Mouse (Mus musculus) brown adipose tissue, adult 24 weeks (tissue): ENCODE results near the gene Sirt6. TPM values are rescaled to one million over a fixed set of nuclear protein-coding genes. Genes with fewer than 3 reads are reported as not detected.
"Not testable (repeated sequence)": the region's sequence is repeated elsewhere in the genome, so short reads cannot be mapped to it uniquely, and the experiment has no call there.

ENCODE experiments used
- H3K27ac ChIP-seq: fragments of 200-500 bp; replicated peaks from 2 replicates; pipeline ENCODE4 v1.5.1; 2012; ENCODE audit warnings: low read depth, mild to moderate bottlenecking, low read length
- H3K4me1 ChIP-seq: fragments of 200-500 bp; 2 replicates; pipeline ENCODE4 v1.6.1; 2012; ENCODE audit warnings: low read length, mixed read lengths; ENCODE audit not compliant: control insufficient read depth, insufficient read depth, insufficient read length
- H3K4me3 ChIP-seq: fragments of 200-500 bp; 2 replicates; pipeline ENCODE4 v1.5.1; 2012; ENCODE audit warnings: low read depth, mild to moderate bottlenecking, low read length, moderate library complexity; ENCODE audit not compliant: insufficient read depth
- polyA plus RNA-seq: library from polyadenylated mRNA; stranded (reverse); fragments of >200 nt; gene quantifications from 2 replicates; pipeline ENCODE4 v1.2.4, GENCODE M21; 2012; ENCODE audit not compliant: missing spikeins, insufficient read depth, insufficient read length

Gene Sirt6
- 3.2 and 4.5 TPM in 2 replicates for polyA plus RNA-seq

GRCm38 (mm10) chr10:81626994-81627835 lies at the start of gene Sirt6:
TSS of gene Sirt6 (minus strand) at chr10:81627797.
- Histone ChIP-seq H3K4me1 (peaks cover 7% of the 10 kb centered on the region), H3K4me3 (peak within 1 kb of the TSS; percentile 89)

DNA sequence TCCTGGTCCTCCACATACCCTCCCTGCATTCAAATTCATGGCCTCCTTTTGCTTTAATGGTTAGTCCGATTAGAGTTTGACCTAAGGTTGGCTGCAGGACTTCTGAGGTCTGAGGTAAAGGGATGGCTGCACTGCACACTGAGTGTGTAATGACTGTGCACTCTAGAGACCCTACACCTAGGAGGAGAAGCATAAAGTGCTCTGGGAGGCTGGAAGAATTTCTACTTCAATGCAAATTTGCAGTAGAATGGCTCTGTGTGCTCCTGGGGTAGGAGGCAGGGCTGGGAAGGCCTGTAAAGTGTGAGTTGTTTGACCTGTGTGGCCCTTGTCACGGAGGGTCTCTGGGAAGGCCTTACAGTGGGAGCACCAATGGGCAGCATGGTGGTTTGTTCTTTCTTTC lies 28.6 kb upstream of the Sirt6 start:
- H3K4me3 ChIP-seq: no peak overlapping the region
- H3K4me1 ChIP-seq: no peaks in the 10 kb centered on the region
- no peak overlapping the region for H3K27ac ChIP-seq

More at GRCm38 (mm10) chr10:81626994-81627835, at the start of gene Sirt6:
- H3K27ac ChIP-seq: peak within 1 kb of the TSS; percentile 93

DNA sequence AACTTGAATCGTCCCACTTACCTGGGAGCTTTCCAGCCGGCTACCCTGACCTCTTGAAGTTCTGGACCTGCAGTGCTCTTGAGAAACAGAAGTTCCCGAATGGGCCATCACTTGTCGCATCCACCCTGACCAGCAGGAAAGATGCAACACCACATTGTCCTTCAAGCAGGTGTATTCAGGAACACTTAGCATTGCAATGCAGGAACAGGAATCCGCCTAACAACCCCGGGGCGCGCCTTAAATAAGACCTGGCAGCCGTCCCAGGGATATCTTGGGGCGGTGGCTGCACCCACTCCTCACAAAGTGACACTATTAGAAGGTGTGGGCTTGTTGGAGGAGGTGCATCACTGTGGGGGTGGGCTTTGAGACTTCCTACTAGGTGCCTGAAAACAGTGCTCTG lies 27.6 kb upstream of the Sirt6 start:
- H3K4me1 ChIP-seq: no peaks in the 10 kb centered on the region
- H3K4me3 ChIP-seq: no peak overlapping the region
- H3K27ac ChIP-seq: no peak overlapping the region

GRCm38 (mm10) chr10:81648803-81649775 lies 21.5 kb upstream of the Sirt6 start, which contains the start of gene Gm10778:
TSS of gene Gm10778 (plus strand) at chr10:81649059.
- H3K4me3 ChIP-seq: peak within 1 kb of the TSS; percentile 70
- H3K4me1 ChIP-seq: not testable (repeated sequence)
- H3K27ac ChIP-seq: peak within 1 kb of the TSS; percentile 71; the same call in 1 of the 2 replicates

GRCm38 (mm10) chr10:81646015-81646555 lies 18.5 kb upstream of the Sirt6 start:
- peaks cover 8% of the 10 kb centered on the region for H3K4me1 ChIP-seq
- no peak overlapping the region for H3K27ac ChIP-seq
- no peak overlapping the region for H3K4me3 ChIP-seq

- Histone ChIP-seq H3K4me3 (no peak overlapping the region), H3K4me1 (peaks cover 8% of the 10 kb centered on the region), H3K27ac (no peak overlapping the region)
These were observed 17.8 kb upstream of the Sirt6 start for GRCm38 (mm10) chr10:81645391-81645790.

DNA sequence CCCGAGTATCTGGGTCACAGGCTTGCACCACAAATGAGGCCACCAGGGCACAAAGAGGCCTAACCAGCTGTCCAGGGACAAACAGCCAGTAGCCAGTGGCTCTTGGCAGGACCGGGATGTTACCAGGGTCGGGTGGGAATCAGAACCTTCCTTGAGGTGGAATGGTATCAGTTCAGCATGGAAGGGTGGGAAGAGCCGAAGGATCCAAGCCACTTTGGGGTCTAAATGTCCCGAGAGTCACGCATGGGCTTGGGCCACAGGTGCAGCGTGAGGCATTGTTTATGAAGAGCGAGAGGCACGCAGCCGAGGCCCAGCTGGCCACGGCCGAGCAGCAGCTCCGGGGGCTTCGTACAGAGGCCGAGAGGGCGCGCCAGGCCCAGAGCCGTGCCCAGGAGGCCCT lies 17.1 kb upstream of the Sirt6 start:
- Histone ChIP-seq H3K4me1 (peaks cover 8% of the 10 kb centered on the region), H3K27ac (no peak overlapping the region), H3K4me3 (no peak overlapping the region)

- Histone ChIP-seq H3K4me1 (peaks cover 8% of the 10 kb centered on the region), H3K4me3 (peak overlapping the region; percentile 77), H3K27ac (no peak overlapping the region)
These were observed 16.6 kb upstream of the Sirt6 start for GRCm38 (mm10) chr10:81644162-81644561.

- H3K27ac ChIP-seq: peak overlapping the region; percentile 62
- peak overlapping the region; percentile 77 for H3K4me3 ChIP-seq
- peaks cover 8% of the 10 kb centered on the region for H3K4me1 ChIP-seq
These were observed 16.0 kb upstream of the Sirt6 start for GRCm38 (mm10) chr10:81643449-81644055.

GRCm38 (mm10) chr10:81642648-81643448 lies 15.3 kb upstream of the Sirt6 start:
- Histone ChIP-seq H3K27ac (peak overlapping the region; percentile 62), H3K4me1 (peaks cover 8% of the 10 kb centered on the region), H3K4me3 (peak overlapping the region; percentile 77)

- Histone ChIP-seq H3K4me1 (peaks cover 8% of the 10 kb centered on the region), H3K4me3 (peak overlapping the region; percentile 77), H3K27ac (no peak overlapping the region)
These were observed 14.5 kb upstream of the Sirt6 start for GRCm38 (mm10) chr10:81641978-81642647.

GRCm38 (mm10) chr10:81641566-81641965 lies 14.0 kb upstream of the Sirt6 start:
- Histone ChIP-seq H3K27ac (no peak overlapping the region), H3K4me1 (peaks cover 8% of the 10 kb centered on the region), H3K4me3 (no peak overlapping the region)

DNA sequence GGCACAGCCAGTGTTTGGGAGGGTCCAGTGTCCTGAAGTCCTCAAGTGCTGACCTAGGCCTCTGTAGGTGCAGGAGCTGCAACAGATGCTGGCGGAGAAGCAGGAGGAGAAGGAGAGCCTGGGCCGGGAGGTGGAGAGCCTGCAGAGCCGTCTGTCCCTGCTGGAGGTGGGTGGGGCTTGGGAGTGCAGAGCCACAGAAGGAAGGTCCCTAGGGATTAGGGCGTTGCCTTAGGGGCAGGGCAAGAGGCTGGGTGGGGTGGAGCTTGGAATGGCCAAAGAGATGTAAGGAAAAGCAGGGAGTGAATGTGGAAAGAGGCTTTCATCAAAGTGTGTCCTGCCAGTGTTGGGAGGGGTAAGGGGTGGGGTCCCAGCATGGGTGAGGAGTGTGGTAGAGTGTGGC lies 13.2 kb upstream of the Sirt6 start:
- H3K27ac ChIP-seq, H3K4me3 ChIP-seq, H3K4me1 ChIP-seq: not testable (repeated sequence)
